ENCODE assay signal across 8 mouse cellular contexts in genomic region chr14:55933586-55933985, GRCm38 (mm10). TPM values are rescaled to one million over a fixed set of nuclear protein-coding genes. Genes with fewer than 3 reads are reported as not detected.
DNase-seq lines count a peak whose midpoint lies in the region.

No protein-coding gene starts in this region.

- peak; percentile 35 for DNase-seq in embryo, embryonic 10 days (ENCODE audit: low spot score)
- DNase-seq in embryo, embryonic 9.5 days (ENCODE audit: extremely low spot score), result no peak
- DNase-seq in gastrocnemius, postnatal 25 days, result peak; percentile 37
- DNase-seq in kidney, adult 18-20 months, result peak; percentile 6
- peak; percentile 89 for DNase-seq in lung, postnatal 10 days
- DNase-seq in right cerebral cortex, adult 2 months (ENCODE audit: low spot score in 2 of 2), result no peak
- no peak for DNase-seq in Muller cell, postnatal 12 days (ENCODE audit: inconsistent ontology term)
- no peak for DNase-seq in c-Kit-positive CD71-positive TER-119-positive erythroid progenitor cells, embryonic 14.5 days (ENCODE audit: low spot score)

RNA-seq across cellular contexts. Expression of gene Cma1, which starts 10.9 kb away (rescaled TPM):
- total RNA-seq in gastrocnemius, postnatal 25 days (2021), result 1 to 10 TPM; 2.7 to 4.1 TPM

RNA-seq across cellular contexts. Expression of gene Cma2, which starts 17.2 kb away (rescaled TPM):
- not detected for total RNA-seq in gastrocnemius, postnatal 25 days (2021)

RNA-seq across cellular contexts. Expression of gene Sdr39u1, which starts 33.5 kb away (rescaled TPM):
- total RNA-seq in gastrocnemius, postnatal 25 days (2021), result 10 to 100 TPM; 95.7 to 98.1 TPM

RNA-seq across cellular contexts. Expression of gene Khnyn, which starts 48.8 kb away (rescaled TPM):
- total RNA-seq in gastrocnemius, postnatal 25 days (2021), result 1 to 10 TPM; 7.0 to 9.1 TPM

RNA-seq across cellular contexts. Expression of gene Cbln3, which starts 49.4 kb away (rescaled TPM):
- not detected for total RNA-seq in gastrocnemius, postnatal 25 days (2021)

Comparison
In these comparisons a context has a peak if more than half of its experiments do, and no peak if none do; other contexts are left out.
1. DNase-seq: peak in embryo, embryonic 10 days (single experiment), gastrocnemius, postnatal 25 days (single experiment), kidney, adult 18-20 months (single experiment) and lung, postnatal 10 days (single experiment); none in embryo, embryonic 9.5 days (single experiment), right cerebral cortex, adult 2 months (0 of 2), Muller cell, postnatal 12 days (single experiment) and c-Kit-positive CD71-positive TER-119-positive erythroid progenitor cells, embryonic 14.5 days (single experiment).